Mouse (Mus musculus): ENCODE measurements at regions not wholly inside any gene's neighbourhood (a gene's known extent, or its start where the extent isn't known, plus 50 kb on each side); places are given as distances from the start of the nearest gene placed in this dataset.
"Not testable (repeated sequence)": the region's sequence is repeated elsewhere in the genome, so short reads cannot be mapped to it uniquely, and the experiment has no call there.

GRCm38 (mm10) chr12:5762306-5762927 lies 386.9 kb upstream of the Klhl29 start:
- no peak for DNase-seq (ENCODE audit: low spot score)

GRCm38 (mm10) chr12:5759485-5759884 lies 384.0 kb upstream of the Klhl29 start:
- no peak for DNase-seq (ENCODE audit: low spot score)

GRCm38 (mm10) chr12:5757766-5758165 lies 382.3 kb upstream of the Klhl29 start:
- DNase-seq (ENCODE audit: low spot score), result no peak

GRCm38 (mm10) chr12:5757361-5757760 lies 381.9 kb upstream of the Klhl29 start:
- no peak for DNase-seq (ENCODE audit: low spot score)

- no peak for DNase-seq (ENCODE audit: low spot score)
Measured at GRCm38 (mm10) chr12:5753831-5754230, 378.3 kb upstream of the Klhl29 start.

- DNase-seq (ENCODE audit: low spot score), result no peak
Measured at GRCm38 (mm10) chr12:5744086-5744709, 368.7 kb upstream of the Klhl29 start.

GRCm38 (mm10) chr12:5736066-5736465 lies 360.6 kb upstream of the Klhl29 start:
- DNase-seq (ENCODE audit: low spot score), result no peak

- DNase-seq (ENCODE audit: low spot score), result no peak
Measured at GRCm38 (mm10) chr12:5734902-5735301, 359.4 kb upstream of the Klhl29 start.

- DNase-seq (ENCODE audit: low spot score), result no peak
Measured at GRCm38 (mm10) chr12:5723113-5723512, 347.6 kb upstream of the Klhl29 start.

- not testable (repeated sequence) for DNase-seq (ENCODE audit: low spot score)
Measured at GRCm38 (mm10) chr12:5717527-5717926, 342.0 kb upstream of the Klhl29 start.

GRCm38 (mm10) chr12:5698778-5699454 lies 323.4 kb upstream of the Klhl29 start:
- DNase-seq (ENCODE audit: low spot score), result no peak

GRCm38 (mm10) chr12:5682182-5682581 lies 306.7 kb upstream of the Klhl29 start:
- DNase-seq (ENCODE audit: low spot score), result no peak

- DNase-seq (ENCODE audit: low spot score), result not testable (repeated sequence)
Measured at GRCm38 (mm10) chr12:5678126-5678525, 302.6 kb upstream of the Klhl29 start.

GRCm38 (mm10) chr12:5668486-5668885 lies 293.0 kb upstream of the Klhl29 start:
- no peak for DNase-seq (ENCODE audit: low spot score)

- DNase-seq (ENCODE audit: low spot score), result peak; percentile 4
Measured at GRCm38 (mm10) chr12:5637571-5638275, 262.2 kb upstream of the Klhl29 start.

GRCm38 (mm10) chr12:5633971-5634370 lies 258.5 kb upstream of the Klhl29 start:
- DNase-seq (ENCODE audit: low spot score), result no peak

GRCm38 (mm10) chr12:5601084-5601654 lies 225.7 kb upstream of the Klhl29 start:
- no peak for DNase-seq (ENCODE audit: low spot score)

GRCm38 (mm10) chr12:5599426-5599825 lies 223.9 kb upstream of the Klhl29 start:
- no peak for DNase-seq (ENCODE audit: low spot score)

GRCm38 (mm10) chr12:5598961-5599360 lies 223.5 kb upstream of the Klhl29 start:
- no peak for DNase-seq (ENCODE audit: low spot score)

GRCm38 (mm10) chr12:5572831-5573230 lies 197.3 kb upstream of the Klhl29 start:
- DNase-seq (ENCODE audit: low spot score), result peak; percentile 4

GRCm38 (mm10) chr12:5568941-5569340 lies 193.5 kb upstream of the Klhl29 start:
- DNase-seq (ENCODE audit: low spot score), result no peak

GRCm38 (mm10) chr12:5566231-5566630 lies 190.7 kb upstream of the Klhl29 start:
- DNase-seq (ENCODE audit: low spot score), result no peak
